Mouse (Mus musculus) intestine, embryonic 16.5 days (tissue): ENCODE data around the gene Wdsub1. TPM values are rescaled to one million over a fixed set of nuclear protein-coding genes. Genes with fewer than 3 reads are reported as not detected.
A peak's percentile ranks its signal among the peaks of the same experiment; 100 is the strongest.

Experiments used
- ATAC-seq: fragments of 200-750 bp; cut with Nextera tagmentation; 2 replicates; pipeline ENCODE4 v1.8.0; 2017; ENCODE audit warnings: moderate TSS enrichment, moderate library complexity
- H3K27ac ChIP-seq: fragments of 300-500 bp; sonication (generic); 2 replicates; pipeline ENCODE4 v1.5.1; 2014; ENCODE audit warnings: mild to moderate bottlenecking, low read length
- H3K27me3 ChIP-seq: fragments of 300-500 bp; sonication (generic); replicated peaks from 2 replicates; pipeline ENCODE4 v1.6.1; 2014; ENCODE audit warnings: low read length, control low read depth, mixed read lengths; ENCODE audit not compliant: control insufficient read depth, insufficient read depth
- H3K36me3 ChIP-seq: fragments of 300-500 bp; sonication (generic); 2 replicates; pipeline ENCODE4 v1.6.1; 2014; ENCODE audit warnings: low read length, control low read depth; ENCODE audit not compliant: control insufficient read depth, insufficient read depth
- H3K4me1 ChIP-seq: fragments of 300-500 bp; sonication (generic); 2 replicates; pipeline ENCODE4 v1.6.1; 2014; ENCODE audit warnings: low read length, control low read depth, mixed read lengths; ENCODE audit not compliant: control insufficient read depth, insufficient read depth
- H3K4me2 ChIP-seq: fragments of 300-500 bp; sonication (generic); 2 replicates; pipeline ENCODE4 v1.6.1; 2014; ENCODE audit warnings: low read depth, low read length, control low read depth
- H3K4me3 ChIP-seq: fragments of 300-500 bp; sonication (generic); 2 replicates; pipeline ENCODE4 v1.5.1; 2014; ENCODE audit warnings: mild to moderate bottlenecking, low read length
- H3K9ac ChIP-seq: fragments of 300-500 bp; sonication (generic); 2 replicates; pipeline ENCODE4 v1.6.1; 2014; ENCODE audit warnings: low read depth, low read length
- H3K9me3 ChIP-seq: fragments of 300-500 bp; sonication (generic); 2 replicates; pipeline ENCODE4 v1.6.1; 2016; ENCODE audit warnings: low read length, control low read depth; ENCODE audit not compliant: control insufficient read depth
- WGBS: fragments of 180-500 bp; shearing (Covaris S2); extraction: QIAGEN DNeasy Blood & Tissue Kit; methylation state at CpG from one replicate; pipeline ENCODE4 v1.1.7; 2014; 5-methylcytosine and 5-hydroxymethylcytosine counted together
- polyA plus RNA-seq: library from polyadenylated mRNA; unstranded; fragments of >200 nt; fragmentation: Nextera tagmentation; extraction: Ambion mirVana; gene quantifications from 2 replicates; pipeline ENCODE4 v1.2.1, GENCODE M21; 2015

Gene Wdsub1
- polyA plus RNA-seq, 1 experiment from 2014 or later, result 38.1 TPM

DNA sequence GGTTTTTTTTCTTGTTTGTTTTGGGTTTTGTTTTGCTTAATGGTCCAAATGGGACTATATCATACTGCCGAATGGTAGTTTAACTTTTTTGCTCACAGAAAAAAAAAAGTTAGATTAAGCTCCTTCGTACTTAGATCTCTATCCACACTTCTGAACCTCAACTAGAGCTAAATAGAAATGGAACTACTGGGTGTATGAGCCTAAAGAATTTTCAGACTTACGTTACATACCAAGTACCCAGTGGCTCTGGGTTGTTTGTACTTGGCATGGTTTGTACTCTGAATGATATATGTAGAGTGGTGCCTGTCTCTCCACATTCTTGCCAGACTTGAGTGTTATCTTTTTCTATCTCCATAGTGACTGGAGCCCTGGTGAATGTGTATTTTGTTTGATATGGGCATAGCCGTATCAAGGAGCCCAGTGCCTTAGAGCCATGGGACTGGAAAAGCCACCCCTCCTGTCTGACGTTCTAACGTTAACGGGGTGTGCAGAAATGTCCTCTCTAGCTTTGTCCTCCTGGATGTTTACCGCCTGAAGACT, 421 bp upstream of the Wdsub1 start:
- H3K4me1 ChIP-seq, result no peaks in the 10 kb centered on the region
- H3K9ac ChIP-seq, result no peak overlapping the region
- peak overlapping the region; percentile 55 for H3K4me2 ChIP-seq
- no peak overlapping the region for H3K27ac ChIP-seq
- peak overlapping the region; percentile 77 for H3K4me3 ChIP-seq
- ATAC-seq, result peak; percentile 27
- H3K9me3 ChIP-seq, result no peaks in the 10 kb centered on the region
- no peaks in the 10 kb centered on the region for H3K36me3 ChIP-seq
- 58% methylated on average over 8 of the region's 8 CpGs for WGBS
- H3K27me3 ChIP-seq, result no peaks in the 10 kb centered on the region

GRCm38 (mm10) chr2:59881404-59881803, 987 bp downstream of the Wdsub1 start:
- Histone ChIP-seq H3K27me3 (no peaks in the 10 kb centered on the region), H3K36me3 (no peaks in the 10 kb centered on the region), H3K9ac (peak overlapping the region; percentile 80; the same call in 1 of the 2 replicates), H3K27ac (no peak overlapping the region), H3K9me3 (no peaks in the 10 kb centered on the region), H3K4me1 (no peaks in the 10 kb centered on the region), H3K4me2 (peak overlapping the region; percentile 55), H3K4me3 (peak overlapping the region; percentile 77)
- 68% methylated on average over 6 of the region's 6 CpGs for WGBS
- no peak for ATAC-seq

DNA sequence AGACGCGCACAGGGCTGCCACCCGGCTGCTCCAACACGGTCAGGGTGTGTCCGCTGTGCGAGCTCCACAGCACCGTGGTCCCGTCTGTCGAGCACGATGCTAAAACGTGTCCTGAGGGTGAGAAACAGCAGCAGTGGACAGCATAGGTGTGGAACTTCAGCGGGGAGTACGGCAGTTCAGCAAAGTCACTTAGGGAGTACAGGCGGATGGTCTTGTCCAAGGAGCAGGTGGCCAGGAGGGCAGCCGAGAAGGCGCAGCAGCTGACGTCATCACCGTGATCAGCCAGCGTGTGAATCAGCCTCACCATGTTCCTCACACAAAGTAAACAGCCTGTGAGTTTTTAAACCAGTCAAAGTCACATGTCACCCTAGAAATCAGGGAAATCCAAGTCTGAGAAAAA, 4.2 kb downstream of the Wdsub1 start:
- H3K4me3 ChIP-seq, result no peak overlapping the region
- no peak for ATAC-seq
- 70% methylated on average over 19 of the region's 19 CpGs for WGBS
- H3K9me3 ChIP-seq, result no peaks in the 10 kb centered on the region
- H3K4me1 ChIP-seq, result no peaks in the 10 kb centered on the region
- no peak overlapping the region for H3K9ac ChIP-seq
- H3K27me3 ChIP-seq, result no peaks in the 10 kb centered on the region
- H3K4me2 ChIP-seq, result no peak overlapping the region
- H3K36me3 ChIP-seq, result 0 out of 2 replicates have a peak, but pooled peaks cover 2% of the 10 kb centered on the region
- H3K27ac ChIP-seq, result no peak overlapping the region

- 87% methylated on average over 4 of the region's 4 CpGs for WGBS
- no peak overlapping the region for H3K4me3 ChIP-seq
- no peak overlapping the region for H3K27ac ChIP-seq
- ATAC-seq, result no peak
- 0 out of 2 replicates have a peak, but pooled peaks cover 2% of the 10 kb centered on the region for H3K36me3 ChIP-seq
- no peaks in the 10 kb centered on the region for H3K4me1 ChIP-seq
- no peaks in the 10 kb centered on the region for H3K27me3 ChIP-seq
- no peaks in the 10 kb centered on the region for H3K9me3 ChIP-seq
- H3K4me2 ChIP-seq, result no peak overlapping the region
- H3K9ac ChIP-seq, result no peak overlapping the region
These were observed 5.1 kb downstream of the Wdsub1 start for GRCm38 (mm10) chr2:59877335-59877734.

- Histone ChIP-seq H3K27ac (no peak overlapping the region), H3K9me3 (no peaks in the 10 kb centered on the region), H3K4me2 (no peak overlapping the region), H3K36me3 (0 out of 2 replicates have a peak, but pooled peaks cover 2% of the 10 kb centered on the region), H3K27me3 (no peaks in the 10 kb centered on the region), H3K9ac (no peak overlapping the region), H3K4me1 (no peaks in the 10 kb centered on the region), H3K4me3 (no peak overlapping the region)
- WGBS, result 91% methylated on average over 15 of the region's 15 CpGs
- no peak for ATAC-seq
These were observed 5.9 kb downstream of the Wdsub1 start for GRCm38 (mm10) chr2:59876482-59876881.

GRCm38 (mm10) chr2:59870526-59870925, 11.9 kb downstream of the Wdsub1 start:
- H3K4me2 ChIP-seq, result no peak overlapping the region
- no peaks in the 10 kb centered on the region for H3K9me3 ChIP-seq
- 90% methylated on average over 6 of the region's 6 CpGs for WGBS
- no peaks in the 10 kb centered on the region for H3K27me3 ChIP-seq
- H3K36me3 ChIP-seq, result 0 out of 2 replicates have a peak, but pooled peaks cover 2% of the 10 kb centered on the region
- H3K27ac ChIP-seq, result no peak overlapping the region
- ATAC-seq, result no peak
- no peak overlapping the region for H3K9ac ChIP-seq
- no peak overlapping the region for H3K4me3 ChIP-seq
- no peaks in the 10 kb centered on the region for H3K4me1 ChIP-seq

GRCm38 (mm10) chr2:59862618-59863017, 19.8 kb downstream of the Wdsub1 start:
- Histone ChIP-seq H3K36me3 (no peaks in the 10 kb centered on the region), H3K27me3 (no peaks in the 10 kb centered on the region), H3K4me1 (no peaks in the 10 kb centered on the region), H3K4me3 (no peak overlapping the region), H3K9ac (no peak overlapping the region), H3K9me3 (no peaks in the 10 kb centered on the region), H3K4me2 (no peak overlapping the region), H3K27ac (no peak overlapping the region)
- no peak for ATAC-seq
- WGBS, result 88% methylated on average over 6 of the region's 6 CpGs

GRCm38 (mm10) chr2:59854363-59854762, 28.0 kb downstream of the Wdsub1 start:
- no peak overlapping the region for H3K9ac ChIP-seq
- H3K36me3 ChIP-seq, result no peaks in the 10 kb centered on the region
- 90% methylated on average over 9 of the region's 9 CpGs for WGBS
- no peaks in the 10 kb centered on the region for H3K9me3 ChIP-seq
- H3K4me3 ChIP-seq, result no peak overlapping the region
- H3K27me3 ChIP-seq, result no peaks in the 10 kb centered on the region
- no peaks in the 10 kb centered on the region for H3K4me1 ChIP-seq
- no peak for ATAC-seq
- no peak overlapping the region for H3K4me2 ChIP-seq
- no peak overlapping the region for H3K27ac ChIP-seq

DNA sequence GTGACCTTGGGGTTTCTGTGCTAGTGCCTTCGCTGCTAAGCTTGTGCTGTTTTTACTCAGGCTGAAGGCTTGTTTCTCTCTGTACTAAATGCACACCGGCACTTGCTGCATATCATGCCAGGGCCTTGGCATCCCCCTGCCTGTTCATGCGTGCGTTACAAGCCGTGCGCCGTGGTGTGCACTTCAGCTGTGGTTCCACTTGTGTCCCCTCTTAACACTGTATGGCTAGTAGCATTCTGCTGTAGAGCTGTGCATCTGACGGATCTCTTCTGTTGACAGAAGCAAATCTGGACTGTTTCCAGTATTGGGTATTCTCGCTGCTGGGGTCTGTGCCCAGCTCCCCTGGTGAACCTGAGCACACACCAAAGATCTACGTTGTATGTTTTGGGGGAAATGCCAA, 28.8 kb downstream of the Wdsub1 start:
- no peak overlapping the region for H3K9ac ChIP-seq
- no peaks in the 10 kb centered on the region for H3K36me3 ChIP-seq
- no peaks in the 10 kb centered on the region for H3K27me3 ChIP-seq
- no peaks in the 10 kb centered on the region for H3K9me3 ChIP-seq
- WGBS, result 89% methylated on average over 10 of the region's 10 CpGs
- H3K4me1 ChIP-seq, result no peaks in the 10 kb centered on the region
- ATAC-seq, result no peak
- H3K27ac ChIP-seq, result no peak overlapping the region
- H3K4me2 ChIP-seq, result no peak overlapping the region
- no peak overlapping the region for H3K4me3 ChIP-seq

- ATAC-seq, result no peak
- 90% methylated on average over 11 of the region's 11 CpGs for WGBS
These were observed 29.5 kb downstream of the Wdsub1 start for GRCm38 (mm10) chr2:59852916-59853315.

More at GRCm38 (mm10) chr2:59852916-59853315, 29.5 kb downstream of the Wdsub1 start:
- no peak overlapping the region for H3K4me3 ChIP-seq
- no peaks in the 10 kb centered on the region for H3K9me3 ChIP-seq
- no peaks in the 10 kb centered on the region for H3K27me3 ChIP-seq
- H3K4me2 ChIP-seq, result no peak overlapping the region
- H3K4me1 ChIP-seq, result no peaks in the 10 kb centered on the region
- no peak overlapping the region for H3K9ac ChIP-seq
- H3K27ac ChIP-seq, result no peak overlapping the region
- no peaks in the 10 kb centered on the region for H3K36me3 ChIP-seq
